Mouse (Mus musculus): ENCODE data around the gene Acox2. TPM values are rescaled to one million over a fixed set of nuclear protein-coding genes. Genes with fewer than 3 reads are reported as not detected.

Gene Acox2
- polyA plus RNA-seq, 1 experiment from 2014 or later = not detected

DNA sequence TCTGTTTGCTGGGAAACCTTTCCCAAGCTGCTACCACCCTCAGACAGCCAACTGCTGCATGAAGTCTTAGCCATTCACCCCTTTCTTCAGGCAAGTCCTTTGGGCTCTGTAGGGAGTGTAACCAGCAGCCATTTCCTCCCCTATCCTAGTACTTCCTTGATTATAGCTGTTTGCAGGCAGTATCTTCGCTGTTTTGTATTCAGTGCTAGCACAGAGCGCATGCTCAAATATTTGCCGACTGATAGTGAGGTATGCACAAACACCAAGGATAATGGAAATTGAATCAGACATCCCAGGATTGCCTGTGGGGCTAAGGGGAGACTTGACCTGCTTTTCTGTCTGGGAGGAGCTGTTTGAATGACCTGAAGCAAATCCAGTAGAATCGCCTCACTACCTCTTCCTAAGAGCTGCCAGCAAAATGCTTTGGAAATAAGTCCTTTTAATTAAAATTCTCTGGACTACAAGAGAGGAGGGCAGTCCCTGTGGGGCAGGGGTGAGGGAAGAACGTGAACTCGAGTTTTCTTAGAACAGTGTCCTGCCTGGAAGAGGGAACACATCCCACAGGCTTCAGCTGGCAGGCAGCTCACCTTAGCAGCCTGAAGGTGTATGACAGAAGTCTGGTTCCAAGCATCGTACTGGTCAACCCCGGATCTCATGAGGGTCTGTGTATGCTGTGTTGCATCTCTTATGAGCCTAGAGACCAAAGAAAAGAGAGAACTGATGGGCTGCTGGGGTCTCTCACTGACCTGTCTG is 15.8 kb downstream of the Acox2 start:
- no peak overlapping the region for H3K4me3 ChIP-seq
- H3K4me1 ChIP-seq = peaks cover 12% of the 10 kb centered on the region
- no peaks in the 10 kb centered on the region for H3K36me3 ChIP-seq (replicated peaks)
- peak overlapping the region; percentile 53; the same call in 1 of the 2 replicates for H3K27ac ChIP-seq
- WGBS = 81% methylated on average over 8 of the region's 8 CpGs
- no peaks in the 10 kb centered on the region for H3K9me3 ChIP-seq
- no peak for DNase-seq (ENCODE audit: extremely low spot score, low spot score)
- no peaks in the 10 kb centered on the region for H3K27me3 ChIP-seq (ENCODE audit: poor library complexity, severe bottlenecking)

DNA sequence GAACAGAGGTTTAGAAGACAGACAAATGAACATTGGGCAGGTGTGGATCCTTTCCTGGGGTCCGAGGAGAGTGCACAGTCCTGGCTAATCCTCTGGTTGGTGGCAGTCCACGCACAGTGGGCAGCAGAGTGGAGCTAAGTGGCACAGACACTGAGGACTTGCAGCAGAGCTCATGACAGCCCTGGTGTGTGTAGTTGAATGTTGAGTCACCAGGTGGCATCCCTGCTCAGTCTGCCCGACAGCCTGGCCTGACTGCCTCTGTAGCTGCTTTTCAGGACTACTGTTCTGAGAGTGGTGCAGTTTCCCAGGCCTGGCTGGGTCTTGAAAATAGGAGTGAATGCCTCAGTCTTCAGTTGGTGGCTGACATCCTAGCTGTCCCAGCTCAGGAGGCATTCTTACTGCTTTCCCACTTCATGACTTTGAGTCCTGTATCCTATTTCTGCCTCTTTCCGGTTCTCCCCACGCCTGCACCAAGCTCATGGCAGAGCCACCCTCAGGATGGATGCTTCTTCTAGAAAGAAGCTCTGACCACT is 16.7 kb downstream of the Acox2 start:
- H3K36me3 ChIP-seq (replicated peaks) = no peaks in the 10 kb centered on the region
- WGBS = 55% methylated on average over 5 of the region's 5 CpGs
- peak overlapping the region; percentile 53; the same call in 1 of the 2 replicates for H3K27ac ChIP-seq
- DNase-seq (ENCODE audit: extremely low spot score, low spot score) = peak; percentile 36
- H3K9me3 ChIP-seq = no peaks in the 10 kb centered on the region
- no peak overlapping the region for H3K4me3 ChIP-seq
- peaks cover 12% of the 10 kb centered on the region for H3K4me1 ChIP-seq
- no peaks in the 10 kb centered on the region for H3K27me3 ChIP-seq (ENCODE audit: poor library complexity, severe bottlenecking)

DNA sequence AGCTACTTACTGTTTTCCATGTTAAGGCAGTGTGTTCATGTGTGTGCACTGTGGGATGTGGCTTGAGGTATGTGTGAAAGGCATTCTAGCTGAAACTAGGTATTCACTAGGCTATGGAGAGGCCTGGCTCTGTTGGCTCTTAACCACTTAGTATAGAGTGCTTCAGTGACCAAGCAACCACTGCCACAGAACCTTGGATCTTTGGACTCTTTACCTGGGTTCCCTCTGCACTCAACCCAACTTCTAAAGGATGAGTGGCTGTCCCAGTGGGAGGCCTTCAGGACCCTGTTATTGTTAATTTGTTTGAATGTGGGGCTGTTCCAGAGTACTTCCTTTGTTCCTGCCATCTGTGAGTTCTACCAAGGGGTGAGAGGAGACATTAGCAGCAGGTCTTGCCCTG is 17.3 kb downstream of the Acox2 start:
- no peaks in the 10 kb centered on the region for H3K27me3 ChIP-seq (ENCODE audit: poor library complexity, severe bottlenecking)
- no peak overlapping the region for H3K4me3 ChIP-seq
- DNase-seq (ENCODE audit: extremely low spot score, low spot score) = no peak
- H3K36me3 ChIP-seq (replicated peaks) = no peaks in the 10 kb centered on the region
- H3K4me1 ChIP-seq = peaks cover 12% of the 10 kb centered on the region
- no peaks in the 10 kb centered on the region for H3K9me3 ChIP-seq
- no peak overlapping the region; the same call in 1 of the 2 replicates for H3K27ac ChIP-seq

DNA sequence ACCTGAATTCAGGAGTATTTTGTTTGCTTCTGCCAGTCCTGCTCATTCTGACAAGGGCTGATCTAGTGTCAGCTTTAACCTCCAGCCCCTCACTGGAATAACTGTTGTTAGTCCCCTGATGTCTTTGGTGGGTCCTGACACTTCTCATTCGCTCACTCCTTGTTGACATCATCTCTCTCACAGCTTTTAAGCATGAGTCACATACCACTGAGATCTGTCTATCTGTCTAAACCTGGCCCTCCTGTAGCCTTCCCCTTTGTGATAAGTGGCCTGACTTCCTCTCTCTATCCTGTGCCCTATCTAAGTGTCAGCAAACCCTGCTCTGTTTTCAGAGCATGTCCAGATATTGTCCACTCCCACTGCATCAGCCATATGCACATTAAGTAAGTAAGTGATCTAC is 25.9 kb downstream of the Acox2 start:
- 79% methylated on average over 1 of the region's 1 CpGs for WGBS
- Histone ChIP-seq H3K36me3 (replicated peaks) (no peaks in the 10 kb centered on the region), H3K27me3 (ENCODE audit: poor library complexity, severe bottlenecking) (no peaks in the 10 kb centered on the region), H3K27ac (no peak overlapping the region), H3K4me1 (no peaks in the 10 kb centered on the region), H3K9me3 (no peaks in the 10 kb centered on the region), H3K4me3 (no peak overlapping the region)
- no peak for DNase-seq (ENCODE audit: extremely low spot score, low spot score)

DNA sequence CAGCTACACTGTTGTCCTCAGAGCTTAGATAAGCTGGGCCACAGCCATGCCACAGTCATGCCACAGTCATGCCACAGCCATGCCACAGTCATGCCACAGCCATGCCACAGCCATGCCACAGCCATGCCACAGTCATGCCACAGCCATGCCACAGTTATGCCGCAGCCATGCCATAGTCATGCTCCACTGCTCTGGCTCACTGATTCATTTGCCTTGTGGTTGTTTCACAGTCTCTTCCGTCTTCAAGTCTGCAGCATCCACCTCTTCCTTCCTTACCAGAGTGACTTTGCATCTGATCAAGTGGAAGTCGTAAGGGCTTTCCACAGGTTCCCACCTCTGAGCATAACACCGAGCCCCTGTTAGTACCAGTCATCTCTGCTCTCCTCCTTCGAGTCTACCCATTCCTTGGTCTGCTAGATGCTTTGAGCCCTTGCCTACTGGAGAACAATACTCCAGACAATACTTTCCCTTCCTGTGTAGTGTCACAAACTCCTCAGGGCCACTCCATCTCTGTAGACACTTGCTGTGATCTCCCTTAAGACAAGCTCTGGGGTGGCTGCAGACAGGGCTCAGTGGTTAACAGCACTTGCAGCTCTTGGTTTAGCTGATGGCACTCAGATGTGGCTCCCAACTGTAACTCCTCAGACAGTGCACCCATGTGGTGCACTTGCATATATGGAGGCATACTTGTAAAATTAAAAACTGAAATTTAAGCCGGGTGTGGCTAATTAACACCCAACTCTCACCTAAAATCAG is 26.8 kb downstream of the Acox2 start:
- no peaks in the 10 kb centered on the region for H3K4me1 ChIP-seq
- no peak overlapping the region for H3K27ac ChIP-seq
- H3K9me3 ChIP-seq = no peaks in the 10 kb centered on the region
- WGBS = 92% methylated on average over 6 of the region's 6 CpGs
- H3K27me3 ChIP-seq (ENCODE audit: poor library complexity, severe bottlenecking) = no peaks in the 10 kb centered on the region
- H3K4me3 ChIP-seq = no peak overlapping the region
- no peak for DNase-seq (ENCODE audit: extremely low spot score, low spot score)
- H3K36me3 ChIP-seq (replicated peaks) = no peaks in the 10 kb centered on the region

DNA sequence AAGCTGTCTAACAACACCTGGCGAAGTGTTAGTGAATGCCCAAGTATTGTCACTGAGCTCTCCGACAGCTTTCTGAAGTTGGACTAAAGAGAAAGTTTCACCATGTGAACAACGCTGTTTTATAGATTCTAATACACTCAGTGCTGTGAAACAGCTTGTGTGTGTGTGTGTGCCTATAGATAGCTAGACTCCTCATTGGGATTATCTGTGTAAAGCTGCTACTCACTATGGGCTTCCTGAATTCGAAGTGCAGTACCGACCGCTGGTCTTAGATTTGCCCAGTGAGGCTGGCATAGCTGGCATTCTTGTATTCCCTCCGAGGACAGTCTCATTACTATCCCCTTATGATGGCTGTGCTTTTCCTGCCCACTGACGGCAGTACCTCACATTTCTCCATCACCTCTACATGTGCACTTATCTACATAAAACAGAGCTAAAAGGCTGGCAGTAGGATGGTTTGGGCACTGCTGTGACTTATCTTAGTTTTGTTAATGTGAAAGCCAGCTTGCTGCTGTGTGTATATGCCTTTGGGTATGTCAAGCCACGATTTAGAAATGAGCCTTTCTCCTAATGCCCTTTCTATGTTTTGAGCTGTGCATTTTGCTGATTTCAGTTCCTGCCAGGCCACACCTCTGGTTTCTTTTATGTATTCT is 29.7 kb downstream of the Acox2 start:
- Histone ChIP-seq H3K27me3 (ENCODE audit: poor library complexity, severe bottlenecking) (no peaks in the 10 kb centered on the region), H3K36me3 (replicated peaks) (no peaks in the 10 kb centered on the region), H3K4me1 (no peaks in the 10 kb centered on the region), H3K9me3 (no peaks in the 10 kb centered on the region), H3K4me3 (no peak overlapping the region), H3K27ac (no peak overlapping the region)
- no peak for DNase-seq (ENCODE audit: extremely low spot score, low spot score)
- 89% methylated on average over 9 of the region's 9 CpGs for WGBS

DNA sequence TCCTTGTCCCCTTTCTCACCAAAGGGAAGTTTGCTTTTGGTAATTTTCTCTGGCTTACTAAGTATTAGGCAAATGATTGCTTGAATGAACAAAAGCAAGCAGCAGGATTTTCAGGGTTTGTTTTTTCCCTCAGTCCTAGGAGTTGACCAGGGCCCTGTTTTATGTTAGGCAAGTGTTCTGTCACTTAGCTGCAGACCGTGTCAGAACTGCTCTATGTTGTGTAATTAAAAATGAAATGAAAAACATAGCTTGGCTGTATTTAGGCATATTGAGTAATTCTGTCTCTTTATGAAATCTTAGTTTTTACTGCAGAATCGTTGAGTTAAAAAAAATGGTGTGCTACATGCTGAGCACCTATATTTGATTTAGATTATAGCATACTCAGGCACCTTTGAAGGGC is 34.3 kb downstream of the Acox2 start:
- Histone ChIP-seq H3K9me3 (no peaks in the 10 kb centered on the region), H3K27me3 (ENCODE audit: poor library complexity, severe bottlenecking) (0 out of 2 replicates have a peak, but pooled peaks cover 3% of the 10 kb centered on the region), H3K4me3 (no peak overlapping the region), H3K27ac (no peak overlapping the region), H3K36me3 (replicated peaks) (peaks cover 10% of the 10 kb centered on the region), H3K4me1 (peaks cover 3% of the 10 kb centered on the region)
- WGBS = 86% methylated on average over 2 of the region's 2 CpGs
- DNase-seq (ENCODE audit: extremely low spot score, low spot score) = no peak

DNA sequence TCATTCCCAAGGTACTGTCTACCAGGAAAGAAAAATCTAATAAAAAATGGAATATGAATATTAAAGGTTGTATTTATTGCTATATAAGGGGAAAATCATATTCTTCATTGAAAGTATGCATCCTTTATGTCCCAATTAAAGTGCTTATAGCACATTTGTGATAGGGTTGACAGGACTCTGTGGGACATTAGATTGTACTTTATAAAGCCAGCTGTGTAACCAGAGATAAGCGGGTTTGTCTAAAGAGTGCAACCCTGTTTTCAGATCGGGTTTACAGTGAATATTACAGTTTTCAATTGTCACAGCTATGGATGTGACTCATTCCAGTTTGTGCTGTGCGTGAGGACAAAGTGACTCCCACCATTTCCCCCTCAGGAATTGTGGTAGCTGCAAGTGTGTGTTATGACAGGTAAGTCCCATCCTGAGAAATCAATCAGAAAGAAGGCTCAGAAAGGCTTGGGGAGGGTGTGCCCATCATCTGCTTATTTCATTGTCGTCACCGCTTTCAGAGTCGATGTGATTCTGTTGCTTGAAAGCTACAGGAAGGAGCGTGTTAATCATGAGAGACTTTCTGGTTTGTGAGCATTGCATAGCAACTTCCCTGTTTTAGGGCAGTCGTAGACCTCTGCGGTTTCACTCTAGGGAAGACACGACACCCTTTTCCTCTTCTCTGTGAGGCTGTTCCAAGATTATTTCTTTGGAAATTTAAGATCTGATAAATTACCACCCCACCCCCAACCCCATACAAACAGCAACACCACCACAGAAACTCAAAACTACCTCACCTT is 35.5 kb downstream of the Acox2 start:
- H3K9me3 ChIP-seq = no peaks in the 10 kb centered on the region
- H3K27ac ChIP-seq = no peak overlapping the region
- H3K4me3 ChIP-seq = no peak overlapping the region
- H3K27me3 ChIP-seq (ENCODE audit: poor library complexity, severe bottlenecking) = 0 out of 2 replicates have a peak, but pooled peaks cover 3% of the 10 kb centered on the region
- WGBS = 91% methylated on average over 10 of the region's 10 CpGs
- no peak for DNase-seq (ENCODE audit: extremely low spot score, low spot score)
- H3K4me1 ChIP-seq = peaks cover 14% of the 10 kb centered on the region
- H3K36me3 ChIP-seq (replicated peaks) = peaks cover 10% of the 10 kb centered on the region

DNA sequence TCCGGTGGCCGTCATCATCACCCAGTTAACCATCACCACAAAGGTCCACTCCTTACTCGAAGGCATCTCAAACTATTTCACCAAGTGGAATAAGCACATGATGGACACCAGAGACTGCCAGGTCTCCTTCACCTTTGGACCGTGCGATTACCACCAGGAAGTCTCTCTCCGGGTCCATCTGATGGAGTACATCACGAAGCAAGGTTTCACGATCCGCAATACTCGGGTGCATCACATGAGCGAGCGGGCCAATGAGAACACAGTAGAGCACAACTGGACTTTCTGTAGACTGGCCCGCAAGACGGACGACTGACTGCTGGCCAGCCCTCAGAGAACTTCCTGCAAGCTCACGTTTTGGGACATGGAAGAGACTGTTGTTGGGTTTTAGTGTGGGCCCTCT is 36.6 kb downstream of the Acox2 start:
- Histone ChIP-seq H3K27me3 (ENCODE audit: poor library complexity, severe bottlenecking) (peaks cover 4% of the 10 kb centered on the region; the same call in 1 of the 2 replicates), H3K27ac (no peak overlapping the region), H3K4me3 (no peak overlapping the region), H3K9me3 (no peaks in the 10 kb centered on the region), H3K4me1 (peaks cover 25% of the 10 kb centered on the region), H3K36me3 (replicated peaks) (peaks cover 10% of the 10 kb centered on the region)
- WGBS = 96% methylated on average over 16 of the region's 16 CpGs
- DNase-seq (ENCODE audit: extremely low spot score, low spot score) = no peak

DNA sequence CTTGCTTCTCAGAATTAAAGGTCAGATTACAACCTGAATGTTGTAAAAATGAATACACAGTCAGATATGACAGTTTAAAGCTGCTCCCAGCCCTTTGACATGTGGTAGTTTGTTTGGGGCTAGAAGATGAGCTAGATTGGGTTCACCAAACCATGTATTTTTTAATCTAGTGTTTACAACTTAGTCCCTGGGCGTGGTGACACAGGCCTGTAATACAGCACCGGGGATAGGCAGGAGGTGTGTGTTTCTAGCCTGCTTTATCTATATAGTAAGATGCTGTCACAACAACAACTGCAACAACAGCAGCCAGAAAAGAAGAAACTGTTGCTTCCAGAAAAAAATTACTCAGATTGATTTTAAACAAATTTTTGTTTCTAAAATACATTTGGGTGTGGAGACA is 38.2 kb downstream of the Acox2 start:
- Histone ChIP-seq H3K4me3 (no peak overlapping the region), H3K9me3 (no peaks in the 10 kb centered on the region), H3K36me3 (replicated peaks) (peaks cover 10% of the 10 kb centered on the region), H3K27ac (no peak overlapping the region), H3K4me1 (peaks cover 35% of the 10 kb centered on the region), H3K27me3 (ENCODE audit: poor library complexity, severe bottlenecking) (peaks cover 21% of the 10 kb centered on the region)
- no peak for DNase-seq (ENCODE audit: extremely low spot score, low spot score)
- 92% methylated on average over 2 of the region's 2 CpGs for WGBS

DNA sequence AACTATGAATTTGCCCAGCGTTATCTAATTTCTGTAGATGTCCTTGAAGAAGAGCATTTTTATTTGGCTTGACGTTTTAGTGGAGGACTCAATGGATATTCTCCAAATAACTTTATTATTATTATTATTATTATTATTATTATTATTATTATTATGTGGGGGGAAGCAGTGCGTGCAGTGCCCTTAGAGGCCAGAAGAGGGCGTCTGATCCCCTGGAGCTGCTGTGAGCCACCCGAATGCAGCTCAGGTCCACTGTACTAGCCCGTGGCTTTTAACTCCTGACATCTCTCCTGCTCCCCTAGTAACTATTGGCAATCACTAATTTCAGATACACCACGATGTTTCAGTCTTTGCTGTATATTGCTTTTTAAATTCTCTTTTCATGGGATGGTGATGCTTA is 38.8 kb downstream of the Acox2 start:
- Histone ChIP-seq H3K4me1 (peaks cover 41% of the 10 kb centered on the region), H3K27me3 (ENCODE audit: poor library complexity, severe bottlenecking) (peaks cover 27% of the 10 kb centered on the region), H3K9me3 (no peaks in the 10 kb centered on the region), H3K27ac (no peak overlapping the region), H3K4me3 (no peak overlapping the region), H3K36me3 (replicated peaks) (peaks cover 10% of the 10 kb centered on the region)
- DNase-seq (ENCODE audit: extremely low spot score, low spot score) = no peak
- WGBS = 58% methylated on average over 7 of the region's 7 CpGs

DNA sequence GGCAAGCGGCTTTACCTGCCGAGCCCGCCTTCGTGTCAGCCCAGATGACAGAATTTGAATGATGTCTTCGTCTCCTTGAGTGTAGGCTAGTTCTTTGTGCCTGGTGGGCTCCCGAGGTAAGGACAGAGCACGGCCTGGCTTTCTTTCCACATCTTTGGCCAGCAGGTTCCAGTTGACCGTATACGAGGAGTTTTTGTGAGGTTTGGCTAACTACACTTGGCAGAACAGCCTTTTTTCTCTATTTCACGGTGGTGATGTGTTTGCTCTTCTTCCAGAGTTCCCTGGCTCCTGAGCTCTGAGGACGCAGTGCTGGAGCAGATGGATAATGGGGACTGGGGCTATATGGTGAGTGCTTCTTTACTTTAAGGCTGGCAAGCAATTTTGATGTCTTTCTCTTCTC is 39.3 kb downstream of the Acox2 start:
- Histone ChIP-seq H3K36me3 (replicated peaks) (peaks cover 10% of the 10 kb centered on the region), H3K9me3 (no peaks in the 10 kb centered on the region), H3K27ac (no peak overlapping the region), H3K4me3 (no peak overlapping the region), H3K4me1 (peaks cover 45% of the 10 kb centered on the region), H3K27me3 (ENCODE audit: poor library complexity, severe bottlenecking) (peaks cover 31% of the 10 kb centered on the region)
- 57% methylated on average over 11 of the region's 11 CpGs for WGBS
- no peak for DNase-seq (ENCODE audit: extremely low spot score, low spot score)

Data from forebrain, embryonic 10.5 days (tissue).